12 mouse cellular contexts compared by ENCODE assay signal in genomic region chr8:45780585-45780984, GRCm38 (mm10).
DNase-seq lines count a peak whose midpoint lies in the region; TF ChIP-seq lines count a peak whose summit lies in the region.
"Had no signal": no experiment of that assay in that cellular context is flagged by ENCODE, and none has a peak within 500 bp of the region (broad histone marks: within the 10 kb centered on the region; RNA-seq: fewer than 3 reads in every experiment).

No protein-coding gene starts in this region.

- WGBS in heart, embryonic 10.5 days: 51% methylated on average over 4 of the region's 4 CpGs
- WGBS in lung, adult 2 months: 39% methylated on average over 4 of the region's 4 CpGs

- peak; percentile 22 to 67 for DNase-seq in heart, adult 18-20 months
- DNase-seq in heart, embryonic 10.5 days (ENCODE audit: low spot score): no peak
- no peak for DNase-seq in lung, adult 2 months
- no peak for DNase-seq in lung, postnatal 4 days
- peak; percentile 51 for DNase-seq in R1 (ENCODE audit: low read depth, low spot score)
- peak; percentile 23 for DNase-seq in retina, adult 2 months (ENCODE audit: low read depth, low spot score)
- no peak for DNase-seq in frontal cortex, postnatal 10 days (ENCODE audit: low spot score in 2 of 2)
- no peak for DNase-seq in gastrocnemius, postnatal 36 days
- DNase-seq: adrenal gland, adult 8-10 months; heart, adult 11 months; right cerebral cortex, postnatal 4 days had no signal

- intact Hi-C loops in gastrocnemius, postnatal 36 days (cut with DNase I): loop anchor here (5.0 kb wide), 1 partner anchor 343 kb away; no protein-coding TSS in a partner anchor

- H3K27me3 ChIP-seq in heart, embryonic 10.5 days (ENCODE audit: insufficient read depth, poor library complexity, severe bottlenecking): no peaks in the 10 kb centered on the region
- H3K27me3 ChIP-seq: liver, embryonic 15.5 days had no signal

- H3K4me3 ChIP-seq in heart, embryonic 10.5 days: no peak overlapping the region
- no peak overlapping the region for H3K4me3 ChIP-seq in lung, adult 2 months (replicated peaks; ENCODE audit: extremely low read depth, low read depth, low read length)
- H3K4me3 ChIP-seq: liver, embryonic 15.5 days had no signal

- no peak for TF ChIP-seq POLR2A in lung, adult 2 months (IDR thresholded peaks at IDR 0.05; ENCODE audit: borderline replicate concordance, extremely low read depth, low read depth, low read length)

- no peaks in the 10 kb centered on the region for H3K4me1 ChIP-seq in heart, embryonic 10.5 days
- H3K4me1 ChIP-seq in lung, adult 2 months (ENCODE audit: control insufficient read depth, insufficient read depth, low read length): no peaks in the 10 kb centered on the region
- H3K4me1 ChIP-seq: liver, embryonic 15.5 days had no signal

- peak; percentile 18; the same call in 1 of the 2 replicates for TF ChIP-seq CTCF in lung, adult 2 months (IDR thresholded peaks at IDR 0.05; ENCODE audit: insufficient read depth, low read length)

- H3K9me3 ChIP-seq in heart, embryonic 10.5 days: no peaks in the 10 kb centered on the region
- H3K9me3 ChIP-seq: liver, embryonic 15.5 days had no signal

- H3K27ac ChIP-seq in heart, embryonic 10.5 days: no peak overlapping the region
- H3K27ac ChIP-seq: liver, embryonic 15.5 days had no signal

- peaks cover 67% of the 10 kb centered on the region for H3K36me3 ChIP-seq in heart, embryonic 10.5 days
- H3K36me3 ChIP-seq: liver, embryonic 15.5 days had no signal

Comparison
In these comparisons a context has a peak if more than half of its experiments do, and no peak if none do; other contexts are left out.
1. DNase-seq: peak in heart, adult 18-20 months (2 of 2), R1 (single experiment) and retina, adult 2 months (single experiment); none in heart, embryonic 10.5 days (single experiment), lung, adult 2 months (single experiment), lung, postnatal 4 days (0 of 2), frontal cortex, postnatal 10 days (0 of 2) and gastrocnemius, postnatal 36 days (0 of 2).